Mouse (Mus musculus): ENCODE results near the gene Fbln2.
A peak's percentile ranks its signal among the peaks of the same experiment; 100 is the strongest.

Gene Fbln2

DNA sequence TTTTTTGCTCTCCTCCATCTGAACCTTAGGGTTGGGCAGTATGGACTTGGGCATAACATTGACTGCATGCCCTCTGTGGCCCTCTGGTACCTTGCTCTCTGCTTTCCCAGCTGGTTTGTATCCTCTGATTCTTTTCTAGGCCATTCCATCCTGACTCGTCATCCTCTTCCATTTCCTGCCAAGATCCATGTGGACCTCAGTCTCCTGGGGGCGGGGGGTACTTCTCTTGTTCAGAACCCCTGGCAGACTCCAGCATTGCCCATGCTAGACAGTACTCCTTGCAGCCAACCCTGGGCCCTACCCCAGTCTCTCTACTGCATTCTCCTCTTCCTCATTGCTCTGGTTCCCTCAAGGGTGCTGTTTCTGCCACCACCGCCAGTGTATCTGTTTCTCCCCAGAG is 19.8 kb upstream of the Fbln2 start:
- DNase-seq (ENCODE audit: low spot score in 2 of 2) = no peak

DNA sequence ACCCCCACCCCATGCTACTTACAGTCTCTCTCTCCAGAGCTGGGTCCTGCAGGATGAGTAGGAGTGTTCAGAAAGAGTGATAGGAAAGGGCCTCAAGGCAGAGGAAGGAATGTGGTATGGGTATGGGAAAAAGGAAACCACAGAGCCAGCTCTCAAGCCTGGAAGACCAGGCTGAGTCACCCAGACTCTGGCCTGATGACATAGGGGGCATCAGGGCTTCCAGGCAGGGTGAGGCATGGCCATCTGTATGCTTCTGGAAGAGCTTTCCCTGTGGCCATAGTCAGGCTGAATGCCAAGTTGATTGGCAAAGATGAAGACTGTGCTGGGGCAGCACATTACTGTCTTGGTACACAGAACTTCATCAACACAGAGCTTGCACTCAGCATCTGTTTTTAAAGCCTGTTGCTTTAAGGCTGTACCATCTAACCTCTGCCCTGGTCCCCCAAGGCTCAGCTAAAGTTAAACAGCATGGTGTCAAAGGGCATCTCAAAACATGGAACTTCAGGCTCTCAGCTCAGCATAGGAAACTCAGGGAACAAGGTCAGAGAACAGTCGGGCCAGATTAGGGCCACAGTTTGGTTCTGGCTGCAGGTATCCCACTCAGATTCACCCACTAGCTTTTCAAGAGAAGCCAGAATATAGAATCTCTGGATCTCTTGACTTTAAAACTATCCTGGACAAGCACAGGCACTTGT is 19.3 kb upstream of the Fbln2 start:
- DNase-seq (ENCODE audit: low spot score in 2 of 2) = no peak

DNA sequence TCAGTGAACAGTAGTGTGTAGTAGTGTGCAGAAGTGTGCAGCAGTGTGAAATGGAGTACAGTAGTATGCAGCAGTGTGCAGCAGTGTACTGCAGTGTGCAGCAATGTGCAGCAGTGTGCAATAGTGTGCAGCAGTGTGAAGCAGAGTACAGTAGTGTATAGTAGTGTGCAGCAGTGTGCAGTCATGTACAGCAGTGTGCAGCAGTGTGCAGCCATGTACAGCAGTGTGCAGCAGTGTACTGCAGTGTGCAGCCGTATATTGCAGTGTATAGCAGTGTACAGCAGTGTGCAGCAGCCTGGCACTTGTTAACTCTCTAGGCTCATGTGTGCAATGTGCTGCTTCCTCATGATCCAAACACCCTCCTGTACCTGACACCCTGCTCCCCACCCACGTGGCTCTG is 13.8 kb upstream of the Fbln2 start:
- no peak for DNase-seq (ENCODE audit: low spot score in 2 of 2)

DNA sequence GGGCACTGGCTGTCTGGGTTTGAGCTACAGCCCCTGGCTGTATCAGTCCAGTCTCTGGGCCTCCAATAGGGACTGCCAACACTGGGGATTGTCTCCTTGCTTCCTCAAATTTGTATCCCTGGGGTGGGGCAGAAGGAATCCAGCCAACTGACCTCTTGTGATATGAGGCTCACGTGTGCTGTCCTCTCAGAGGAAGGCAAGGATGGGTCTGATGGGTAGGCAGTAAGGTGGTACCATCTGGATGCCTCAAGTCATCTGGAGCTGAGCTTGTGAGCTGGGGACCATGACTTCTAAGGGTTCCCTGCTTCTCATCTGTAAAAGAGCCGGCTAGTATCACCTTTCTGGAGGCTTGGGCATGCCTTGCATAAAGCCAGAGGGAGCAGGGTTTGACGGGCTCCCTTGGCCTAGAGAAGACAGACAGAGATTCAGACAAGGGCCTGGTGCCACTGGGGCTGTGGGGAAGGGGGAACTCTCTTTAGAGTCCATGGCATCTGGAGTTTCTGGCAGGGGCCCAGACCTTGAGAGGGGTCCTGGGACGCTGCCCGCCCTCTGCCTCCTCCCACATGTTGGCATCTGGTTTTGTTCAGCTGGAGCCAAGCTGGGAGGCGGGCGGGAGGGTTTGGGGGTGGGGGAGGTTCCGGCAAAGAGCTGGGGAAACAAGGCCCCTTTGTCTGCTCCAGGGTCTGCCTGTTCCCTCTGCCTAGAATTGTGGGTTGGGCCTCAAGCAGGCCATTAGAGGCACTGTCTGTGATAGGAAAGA is 11.6 kb upstream of the Fbln2 start:
- DNase-seq (ENCODE audit: low spot score in 2 of 2) = no peak

DNA sequence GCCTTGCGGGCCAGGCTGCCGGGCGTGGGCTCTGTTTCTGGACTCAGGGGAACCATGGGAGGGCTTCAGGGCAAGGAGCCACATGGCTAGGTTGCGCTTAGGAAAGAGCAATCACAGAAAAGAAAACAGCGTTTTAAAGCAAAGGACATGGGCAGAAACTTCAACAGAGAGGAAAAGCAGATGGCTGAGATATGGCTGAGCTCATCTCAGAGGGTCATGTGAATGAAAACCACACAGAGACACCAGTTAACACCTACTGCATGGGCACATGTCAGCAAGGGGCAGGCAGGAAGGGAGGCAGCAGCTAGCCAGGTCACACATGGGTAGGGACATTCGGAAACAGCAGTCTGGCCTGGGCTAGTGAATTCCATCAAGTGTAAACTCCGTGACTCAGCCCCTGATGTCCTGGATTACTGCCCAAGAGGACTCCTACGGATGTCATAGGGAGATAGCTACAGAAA is 10.3 kb upstream of the Fbln2 start:
- no peak for DNase-seq (ENCODE audit: low spot score in 2 of 2)

DNA sequence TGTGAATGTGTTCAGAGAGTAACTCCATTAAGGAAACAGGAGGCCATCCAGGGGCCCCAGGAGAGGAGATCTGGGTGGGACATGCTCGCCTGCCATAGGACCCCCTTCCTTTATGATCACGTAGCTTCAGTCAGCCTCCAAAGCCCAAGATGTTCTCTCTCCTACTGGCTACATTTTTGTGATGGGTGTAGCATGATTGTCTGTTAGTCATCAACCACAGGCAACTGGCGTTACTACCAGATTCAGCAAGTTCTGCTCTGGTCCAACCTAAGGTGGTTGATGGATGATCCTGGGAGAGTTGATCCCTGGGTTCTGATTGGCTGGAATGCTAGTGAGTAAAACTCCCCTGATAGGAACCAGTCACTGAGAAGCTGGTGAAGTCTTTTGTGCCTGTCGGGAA is 9.7 kb upstream of the Fbln2 start:
- no peak for DNase-seq (ENCODE audit: low spot score in 2 of 2)

DNA sequence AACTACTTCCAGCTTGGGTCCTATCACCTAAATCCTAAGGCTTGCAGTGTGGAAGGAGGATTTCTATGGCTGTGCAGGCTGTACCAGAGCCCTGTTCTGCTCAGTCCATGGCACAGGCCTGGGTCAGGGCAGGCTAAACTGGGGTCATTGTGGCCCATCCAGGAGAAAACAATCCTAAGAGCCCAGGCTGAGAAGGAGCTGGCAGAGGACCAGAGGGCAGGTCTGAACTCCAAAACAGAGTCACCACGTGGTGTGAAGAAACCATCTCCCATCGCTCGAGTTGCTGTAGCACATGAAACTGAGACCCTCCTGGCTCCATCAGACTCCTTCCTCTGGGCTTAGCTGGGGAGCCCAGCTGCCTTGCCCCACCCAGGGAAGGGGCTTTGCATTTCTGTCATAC is 6.9 kb upstream of the Fbln2 start:
- DNase-seq (ENCODE audit: low spot score in 2 of 2) = no peak

DNA sequence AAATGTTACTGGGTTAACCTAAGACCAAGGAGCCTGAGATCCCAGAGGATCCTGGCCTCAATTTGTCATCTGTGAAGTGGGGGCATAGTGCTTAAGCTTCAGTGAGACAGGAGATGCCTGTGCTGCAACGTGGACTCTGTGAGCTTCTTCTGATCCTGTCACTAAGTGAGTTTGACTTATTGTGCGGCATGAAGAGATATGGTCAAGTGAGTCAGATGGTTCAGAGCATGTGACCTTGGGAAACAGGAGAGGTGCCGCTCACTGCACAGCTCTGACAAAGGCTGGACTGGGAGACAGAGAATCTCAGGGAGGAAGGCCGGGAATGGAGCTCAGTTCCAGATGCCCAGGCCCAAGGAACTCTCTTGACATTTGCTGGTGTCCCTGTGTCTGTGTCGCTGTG is 6.5 kb upstream of the Fbln2 start:
- no peak for DNase-seq (ENCODE audit: low spot score in 2 of 2)

DNA sequence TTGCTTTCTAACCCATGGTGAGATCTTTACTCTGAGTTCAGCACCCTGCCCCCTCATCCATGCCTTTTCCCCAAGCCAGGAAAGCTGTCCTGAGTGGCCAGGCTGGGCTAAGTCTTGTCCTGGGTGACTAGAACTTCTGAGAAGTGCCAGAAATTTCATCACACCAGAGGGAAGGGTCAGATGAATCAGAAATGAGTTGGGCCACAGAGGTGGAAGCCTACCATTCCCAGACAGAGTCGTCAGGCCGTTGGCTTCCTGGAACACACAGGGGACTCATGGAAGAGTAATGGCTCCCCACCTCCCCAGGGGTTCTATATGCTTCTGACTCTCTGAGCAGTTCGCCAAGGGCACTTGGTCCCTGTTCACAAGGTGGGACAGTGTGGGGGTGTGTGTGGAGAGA is 4.8 kb upstream of the Fbln2 start:
- no peak for DNase-seq (ENCODE audit: low spot score in 2 of 2)

DNA sequence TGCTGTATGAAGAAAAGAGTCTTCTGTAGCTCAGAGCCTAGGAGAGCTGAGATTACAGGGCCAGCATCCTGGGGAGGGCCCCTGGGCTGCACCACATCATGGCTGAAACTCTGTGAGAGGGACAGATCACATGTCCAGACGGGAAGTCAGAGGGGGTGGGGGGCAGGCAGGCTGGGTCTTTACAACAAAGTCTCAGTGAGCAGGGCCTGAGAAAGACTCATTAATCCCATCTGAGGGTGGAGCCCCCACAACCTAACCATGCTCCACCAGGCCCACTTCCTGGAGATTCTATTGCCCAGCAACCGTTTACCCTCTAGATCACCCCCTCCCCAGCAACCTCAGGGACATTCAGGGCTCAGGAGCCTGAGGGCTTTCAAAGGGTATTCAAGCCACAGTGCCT is 2.5 kb upstream of the Fbln2 start:
- no peak for DNase-seq (ENCODE audit: low spot score in 2 of 2)

DNA sequence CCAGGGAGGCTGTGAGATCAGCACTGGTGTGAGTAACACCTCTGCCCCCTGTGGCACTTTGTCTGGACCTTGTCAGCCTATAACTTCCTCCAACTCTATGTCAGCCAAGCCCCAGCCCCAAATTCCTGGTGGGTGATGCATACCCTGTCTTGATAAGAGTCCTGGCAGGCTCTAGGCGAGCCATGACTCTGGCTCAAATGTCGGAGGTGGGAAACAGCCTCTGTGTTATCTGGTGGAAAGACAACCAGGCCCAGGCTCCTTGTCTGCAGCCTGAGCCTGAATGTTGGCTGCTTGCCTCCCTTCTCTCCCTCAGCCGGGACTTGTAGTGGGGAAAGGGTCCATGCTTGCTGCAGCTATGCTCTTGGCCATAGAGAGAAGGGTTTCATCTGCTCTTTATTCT is 1.4 kb upstream of the Fbln2 start:
- no peak for DNase-seq (ENCODE audit: low spot score in 2 of 2)

DNA sequence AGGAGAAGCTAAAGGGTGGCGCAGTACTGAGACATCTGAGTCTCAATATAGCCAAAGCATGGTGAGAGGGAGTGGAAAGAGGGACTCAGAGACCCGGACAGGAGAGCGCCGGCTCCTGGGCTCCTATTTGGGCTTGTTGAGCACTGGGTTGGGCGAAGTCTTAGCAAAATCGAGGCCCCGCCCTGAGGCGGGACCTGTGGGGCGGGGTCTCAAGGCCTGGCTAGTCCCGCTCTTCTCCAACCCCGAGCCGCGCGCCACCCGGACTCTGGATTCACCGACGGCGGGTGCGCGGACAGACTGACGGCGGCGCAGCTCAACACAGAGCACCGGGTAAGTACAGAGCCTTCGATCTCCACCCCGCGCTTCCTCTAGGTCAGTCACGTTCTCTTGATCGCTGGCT is 316 bp downstream of the Fbln2 start:
- DNase-seq (ENCODE audit: low spot score in 2 of 2) = peak; percentile 23 to 54

DNA sequence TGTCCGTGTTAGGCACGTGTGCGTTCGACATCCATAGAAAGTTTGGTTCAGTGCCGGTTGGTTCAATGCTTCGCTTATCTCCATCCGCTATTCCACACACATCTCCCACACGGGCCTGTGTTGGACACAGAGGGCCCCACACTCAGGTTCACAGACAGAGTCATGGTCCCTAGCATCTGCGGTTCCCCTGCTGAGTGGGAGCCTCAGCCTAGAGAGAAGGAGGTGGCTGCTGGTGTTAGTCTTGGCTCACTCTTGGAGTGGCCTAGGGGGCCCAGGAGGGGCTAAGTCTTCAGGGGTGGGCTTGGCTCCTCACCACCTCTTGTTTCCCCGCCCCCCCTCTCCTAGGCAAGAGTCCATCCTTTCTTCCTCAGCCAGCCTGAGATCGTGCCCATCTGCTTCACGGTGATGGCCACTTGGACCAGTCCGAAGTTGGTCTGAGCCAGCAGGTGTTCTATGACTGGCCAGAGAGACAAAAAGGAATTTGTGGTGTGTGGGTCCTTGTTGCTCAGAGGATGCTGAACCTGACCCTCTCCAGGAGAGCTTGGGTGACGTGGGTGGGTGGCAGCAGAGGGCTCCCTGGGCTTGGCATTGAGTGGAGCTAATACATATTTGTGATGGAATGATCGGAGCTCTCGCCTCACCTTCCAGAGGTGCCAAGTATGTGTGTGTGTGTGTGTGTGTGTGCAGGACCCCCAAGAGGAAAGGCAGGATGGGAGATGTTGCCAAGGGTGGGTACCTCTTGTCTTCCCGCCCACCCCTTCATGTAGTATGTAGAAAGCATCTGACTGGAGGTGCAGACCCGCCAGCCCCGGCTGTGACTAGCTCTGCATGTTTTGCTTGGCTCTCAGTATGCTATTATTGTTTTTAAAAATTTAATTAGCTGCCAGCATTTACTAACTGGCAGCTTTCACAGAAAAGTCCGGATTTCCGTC is 1.3 kb downstream of the Fbln2 start:
- DNase-seq (ENCODE audit: low spot score in 2 of 2) = no peak

DNA sequence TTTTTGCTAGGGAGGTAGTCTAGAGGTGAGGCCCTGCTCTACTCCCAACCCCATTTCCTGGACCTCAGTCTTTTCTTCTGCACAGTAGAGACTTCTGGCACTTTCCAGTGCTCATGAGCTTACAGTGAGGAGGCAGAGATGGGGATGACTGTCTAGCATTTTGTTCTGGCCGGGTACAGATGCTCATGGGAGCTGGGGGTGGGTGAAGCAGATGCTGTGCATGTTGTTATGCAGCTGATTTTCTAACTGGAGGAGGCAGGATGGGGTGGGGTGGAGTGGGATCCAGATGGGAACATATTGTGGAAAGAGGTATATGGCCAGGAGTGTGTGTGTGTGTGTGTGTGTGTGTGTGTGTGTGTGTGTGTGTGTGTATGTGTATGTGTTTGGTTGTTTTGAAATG is 3.2 kb downstream of the Fbln2 start:
- DNase-seq (ENCODE audit: low spot score in 2 of 2) = no peak

DNA sequence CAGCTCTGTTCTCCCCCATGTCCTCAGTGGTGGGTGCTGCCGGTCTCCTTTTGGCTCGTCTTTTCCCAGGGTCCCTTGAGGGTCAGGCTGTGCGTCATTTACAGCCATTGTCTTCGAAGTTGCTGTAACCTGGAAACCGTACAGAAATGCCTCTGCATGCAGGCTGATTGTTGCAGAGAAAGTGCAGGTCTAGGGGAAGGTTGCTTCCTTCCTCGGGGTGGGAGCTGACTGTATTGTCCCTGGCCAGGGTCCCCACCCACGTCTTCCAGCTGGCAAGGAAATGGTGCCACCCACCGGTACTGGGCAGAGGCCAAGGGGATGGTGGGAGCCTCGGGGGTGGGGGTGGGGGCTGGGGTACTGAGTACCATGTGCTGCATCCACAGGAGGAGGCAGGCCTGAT is 6.2 kb downstream of the Fbln2 start:
- no peak for DNase-seq (ENCODE audit: low spot score in 2 of 2)

DNA sequence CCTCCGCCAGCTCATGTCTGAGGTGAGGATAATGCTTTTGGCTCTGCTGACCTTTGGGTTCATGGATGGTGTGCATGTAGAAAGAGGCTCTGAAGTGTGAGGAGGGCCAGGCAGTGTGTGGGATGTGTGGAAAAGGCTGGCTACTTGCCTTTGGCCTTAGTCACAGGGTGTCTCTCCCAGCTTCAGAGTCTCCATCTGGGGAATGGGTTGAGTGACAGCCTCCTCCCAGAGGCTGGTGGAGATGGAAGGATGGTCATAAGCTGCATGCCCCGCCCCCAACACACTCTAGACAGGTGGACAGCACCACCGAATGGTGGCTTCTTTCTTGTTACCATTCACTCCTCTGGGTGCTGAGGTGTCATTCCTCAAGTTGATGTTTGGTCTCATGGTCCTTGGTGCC is 6.6 kb downstream of the Fbln2 start:
- no peak for DNase-seq (ENCODE audit: low spot score in 2 of 2)

DNA sequence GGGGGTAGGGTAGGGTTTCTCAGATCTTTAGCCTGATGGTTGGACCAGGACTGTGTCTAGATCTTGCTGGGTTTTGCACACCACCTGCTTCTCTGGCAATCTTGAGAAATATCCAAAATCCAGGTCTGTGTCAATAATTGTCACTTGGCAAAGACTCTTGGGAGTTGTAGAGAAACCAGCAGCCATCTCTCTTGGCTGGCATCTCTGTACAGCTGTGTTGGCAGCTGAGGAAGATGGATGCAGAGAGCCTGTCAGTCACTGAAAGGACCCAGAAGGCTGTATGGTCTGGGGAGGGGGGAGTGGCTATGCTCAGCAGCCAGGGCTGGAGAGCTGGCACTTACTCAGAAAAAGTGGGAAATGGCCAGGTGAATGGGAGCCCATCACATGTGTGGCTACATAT is 7.8 kb downstream of the Fbln2 start:
- DNase-seq (ENCODE audit: low spot score in 2 of 2) = no peak

DNA sequence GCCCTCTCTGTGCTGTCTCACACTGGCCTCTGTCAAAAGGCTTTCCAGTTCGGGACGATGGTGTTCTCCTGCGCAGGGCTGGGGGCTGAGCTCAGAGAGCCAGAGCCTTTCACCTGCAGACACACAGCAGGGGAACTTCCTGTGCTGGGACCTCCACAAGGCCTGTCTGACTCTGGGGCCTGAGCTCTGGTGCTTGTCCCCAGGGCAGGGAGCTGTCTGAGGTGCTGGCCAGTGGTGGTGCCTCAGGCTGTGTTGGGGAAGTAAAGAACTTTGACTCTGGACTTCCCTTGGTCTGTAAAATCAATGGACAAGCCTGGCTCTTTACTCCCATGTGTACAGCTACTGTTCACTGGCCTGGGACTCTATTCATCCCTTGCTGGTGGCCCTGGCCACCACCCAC is 8.8 kb downstream of the Fbln2 start:
- DNase-seq (ENCODE audit: low spot score in 2 of 2) = no peak

DNA sequence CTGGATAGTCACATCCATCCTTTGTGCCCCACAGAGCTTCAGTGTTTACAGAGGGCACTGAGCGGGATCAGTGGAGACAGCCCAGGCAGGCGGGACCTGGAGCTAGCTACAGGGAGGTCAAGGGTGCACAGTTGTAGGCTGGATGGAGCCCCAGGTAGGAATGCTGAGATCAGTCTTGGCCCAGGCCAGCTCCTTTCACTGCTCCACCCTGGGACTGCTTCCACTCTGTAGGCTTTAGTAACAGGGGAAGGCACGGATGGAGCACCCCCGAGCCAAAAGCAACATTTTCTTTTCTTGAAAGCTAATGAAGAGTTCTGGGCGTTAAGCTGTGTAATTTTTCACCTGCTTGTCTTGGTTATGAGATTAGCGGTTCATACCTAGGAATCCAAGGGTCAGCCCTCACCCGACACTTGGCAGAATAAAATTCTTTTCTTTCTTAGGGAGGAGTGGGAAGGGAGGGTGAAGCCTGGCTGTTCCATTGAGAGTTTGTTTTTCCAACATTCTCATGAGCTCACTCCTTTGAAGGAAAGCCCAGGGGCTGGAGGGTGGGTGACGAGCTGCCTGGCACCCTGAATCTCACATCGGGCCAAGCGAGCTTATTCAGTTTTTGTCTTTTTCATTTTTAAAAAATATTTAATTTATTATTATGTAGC is 10.6 kb downstream of the Fbln2 start:
- no peak for DNase-seq (ENCODE audit: low spot score in 2 of 2)

DNA sequence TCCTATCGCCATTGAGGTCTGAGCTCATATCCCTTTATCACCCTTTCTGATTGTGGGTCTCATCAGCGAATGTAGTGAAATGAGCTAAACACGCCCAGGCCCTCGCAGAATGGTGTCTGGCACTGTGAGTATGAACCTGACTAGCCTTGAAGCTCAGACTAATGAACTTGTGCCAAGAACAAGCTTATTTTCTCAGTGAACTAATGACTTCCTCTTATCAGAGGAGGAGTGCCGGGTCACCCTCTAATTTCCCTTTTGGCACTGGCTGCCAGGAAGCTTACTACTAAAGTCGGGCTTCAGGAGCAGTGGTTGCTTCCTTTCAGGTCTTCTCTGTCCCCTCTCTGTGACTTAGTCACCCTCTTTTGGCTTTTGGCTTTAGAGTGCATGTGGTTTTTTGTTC is 12.7 kb downstream of the Fbln2 start:
- no peak for DNase-seq (ENCODE audit: low spot score in 2 of 2)

DNA sequence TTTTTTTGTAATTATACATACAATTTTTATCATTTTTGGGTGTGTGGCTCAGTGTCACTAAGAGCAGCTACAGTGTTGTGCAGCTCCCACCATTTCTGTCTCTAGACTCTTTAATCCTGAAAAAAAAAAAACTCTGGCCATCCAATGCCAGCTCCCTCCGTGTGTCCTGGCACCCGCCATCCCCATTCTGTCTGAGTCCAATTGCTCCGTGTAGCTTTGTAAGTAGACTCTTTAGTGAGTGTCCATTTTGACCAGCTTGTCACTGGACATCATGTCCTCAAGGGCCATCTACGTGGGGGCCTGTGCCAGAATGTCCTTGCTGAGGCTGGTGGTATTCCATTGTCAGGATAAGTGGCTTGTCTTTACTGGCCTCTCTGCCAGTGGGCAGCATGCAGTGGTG is 13.1 kb downstream of the Fbln2 start:
- no peak for DNase-seq (ENCODE audit: low spot score in 2 of 2)

DNA sequence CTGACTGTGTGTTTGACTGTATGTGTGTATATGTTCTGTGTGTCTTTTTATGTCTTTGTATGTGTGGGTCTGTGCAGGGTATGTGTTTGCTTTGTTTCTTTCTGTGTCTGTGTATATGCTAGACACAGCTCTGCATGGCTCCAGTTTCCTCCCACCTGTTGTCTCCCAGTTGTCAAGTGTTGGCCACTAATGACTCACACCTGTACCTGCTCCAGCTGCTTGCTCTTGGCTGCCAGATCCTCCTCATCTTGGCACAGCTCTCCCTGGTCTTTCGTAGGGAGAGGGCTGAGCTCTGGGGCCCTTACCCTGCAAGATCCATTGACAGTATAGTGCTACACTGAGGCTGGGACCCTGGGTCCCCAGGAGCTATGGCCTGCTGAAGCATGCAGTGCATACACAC is 13.8 kb downstream of the Fbln2 start:
- DNase-seq (ENCODE audit: low spot score in 2 of 2) = no peak

Measured in urinary bladder, adult 18-20 months (tissue).